Mouse (Mus musculus) limb, embryonic 13.5 days (tissue): ENCODE data around the gene Galp. TPM values are rescaled to one million over a fixed set of nuclear protein-coding genes. Genes with fewer than 3 reads are reported as not detected.
"Not testable (repeated sequence)": the region's sequence is repeated elsewhere in the genome, so short reads cannot be mapped to it uniquely, and the experiment has no call there.

ENCODE experiments used
- ATAC-seq: fragments of 200-750 bp; cut with Nextera tagmentation; 2 replicates; pipeline ENCODE4 v1.8.0; 2017; ENCODE audit warnings: low read depth, moderate number of reproducible peaks, moderate TSS enrichment; ENCODE audit not compliant: low FRiP score
- H3K27ac ChIP-seq: fragments of 300-500 bp; sonication (generic); 2 replicates; pipeline ENCODE4 v1.5.1; 2015; ENCODE audit warnings: inconsistent platforms, mild to moderate bottlenecking, moderate library complexity
- H3K27me3 ChIP-seq: fragments of 300-500 bp; sonication (generic); 2 replicates; pipeline ENCODE4 v1.6.1; 2015; ENCODE audit warnings: mild to moderate bottlenecking, inconsistent platforms
- H3K36me3 ChIP-seq: fragments of 300-500 bp; sonication (generic); 2 replicates; pipeline ENCODE4 v1.6.1; 2015; ENCODE audit warnings: inconsistent platforms, mild to moderate bottlenecking, moderate library complexity
- H3K4me1 ChIP-seq: fragments of 300-500 bp; sonication (generic); 2 replicates; pipeline ENCODE4 v1.6.1; 2015; ENCODE audit warnings: inconsistent platforms
- H3K4me2 ChIP-seq: fragments of 300-500 bp; sonication (generic); replicated peaks from 2 replicates; pipeline ENCODE4 v1.6.1; 2015; ENCODE audit warnings: inconsistent platforms, mild to moderate bottlenecking, moderate library complexity
- H3K4me3 ChIP-seq: fragments of 300-500 bp; sonication (generic); 2 replicates; pipeline ENCODE4 v1.5.1; 2015; ENCODE audit warnings: moderate library complexity, mild to moderate bottlenecking, inconsistent platforms
- H3K9ac ChIP-seq: fragments of 300-500 bp; sonication (generic); 2 replicates; pipeline ENCODE4 v1.6.1; 2015; ENCODE audit warnings: mild to moderate bottlenecking, inconsistent platforms
- H3K9me3 ChIP-seq: fragments of 300-500 bp; sonication (generic); 2 replicates; pipeline ENCODE4 v1.6.1; 2016; ENCODE audit warnings: inconsistent platforms
- WGBS: fragments of 180-500 bp; shearing (Covaris S2); methylation state at CpG from one replicate; pipeline ENCODE4 v1.1.7; 2015; 5-methylcytosine and 5-hydroxymethylcytosine counted together
- polyA plus RNA-seq: library from polyadenylated mRNA; unstranded; fragments of >200 nt; fragmentation: Nextera tagmentation; extraction: Ambion mirVana; gene quantifications from 2 replicates; pipeline ENCODE4 v1.2.1, GENCODE M21; 2015

Gene Galp
- polyA plus RNA-seq, 1 experiment from 2014 or later: not detected

GRCm38 (mm10) chr7:6183802-6184201, 13.1 kb upstream of the Galp start:
- peaks cover 72% of the 10 kb centered on the region for H3K36me3 ChIP-seq
- no peak overlapping the region for H3K27ac ChIP-seq
- peaks cover 5% of the 10 kb centered on the region; the same call in 1 of the 2 replicates for H3K9me3 ChIP-seq
- no peak overlapping the region for H3K4me3 ChIP-seq
- no peak overlapping the region for H3K4me2 ChIP-seq
- H3K9ac ChIP-seq: no peak overlapping the region
- 96% methylated on average over 19 of the region's 19 CpGs for WGBS
- H3K4me1 ChIP-seq: 0 out of 2 replicates have a peak, but pooled peaks cover 2% of the 10 kb centered on the region
- H3K27me3 ChIP-seq: 0 out of 2 replicates have a peak, but pooled peaks cover 3% of the 10 kb centered on the region
- ATAC-seq: no peak

GRCm38 (mm10) chr7:6184521-6184920, 12.4 kb upstream of the Galp start:
- Histone ChIP-seq H3K4me3 (no peak overlapping the region), H3K36me3 (peaks cover 74% of the 10 kb centered on the region), H3K4me1 (no peaks in the 10 kb centered on the region), H3K9me3 (peaks cover 5% of the 10 kb centered on the region; the same call in 1 of the 2 replicates), H3K9ac (no peak overlapping the region), H3K27ac (no peak overlapping the region), H3K27me3 (peaks cover 11% of the 10 kb centered on the region), H3K4me2 (no peak overlapping the region)
- 79% methylated on average over 8 of the region's 8 CpGs for WGBS
- ATAC-seq: no peak

- Histone ChIP-seq H3K4me3 (no peak overlapping the region), H3K27me3 (peaks cover 13% of the 10 kb centered on the region), H3K9me3 (peaks cover 5% of the 10 kb centered on the region; the same call in 1 of the 2 replicates), H3K4me1 (no peaks in the 10 kb centered on the region), H3K9ac (no peak overlapping the region), H3K36me3 (peaks cover 77% of the 10 kb centered on the region), H3K27ac (no peak overlapping the region), H3K4me2 (no peak overlapping the region)
- 88% methylated on average over 1 of the region's 1 CpGs for WGBS
- ATAC-seq: no peak
Observed at GRCm38 (mm10) chr7:6185391-6185790, 11.5 kb upstream of the Galp start.

- Histone ChIP-seq H3K4me3 (no peak overlapping the region), H3K4me2 (no peak overlapping the region), H3K9me3 (peaks cover 5% of the 10 kb centered on the region; the same call in 1 of the 2 replicates), H3K36me3 (peaks cover 82% of the 10 kb centered on the region), H3K27ac (no peak overlapping the region), H3K9ac (no peak overlapping the region), H3K27me3 (peaks cover 13% of the 10 kb centered on the region), H3K4me1 (no peaks in the 10 kb centered on the region)
- ATAC-seq: no peak
- WGBS: 88% methylated on average over 2 of the region's 2 CpGs
Observed at GRCm38 (mm10) chr7:6186176-6186575, 10.7 kb upstream of the Galp start.

GRCm38 (mm10) chr7:6186756-6187155, 10.1 kb upstream of the Galp start:
- Histone ChIP-seq H3K4me3 (no peak overlapping the region), H3K4me2 (no peak overlapping the region), H3K27ac (no peak overlapping the region), H3K9me3 (peaks cover 5% of the 10 kb centered on the region; the same call in 1 of the 2 replicates), H3K27me3 (peaks cover 13% of the 10 kb centered on the region), H3K36me3 (peaks cover 82% of the 10 kb centered on the region), H3K9ac (no peak overlapping the region), H3K4me1 (no peaks in the 10 kb centered on the region)
- WGBS: 86% methylated on average over 2 of the region's 2 CpGs
- no peak for ATAC-seq

GRCm38 (mm10) chr7:6189542-6189941, 7.3 kb upstream of the Galp start:
- no peak overlapping the region for H3K4me3 ChIP-seq
- no peak for ATAC-seq
- no peak overlapping the region for H3K4me2 ChIP-seq
- H3K27me3 ChIP-seq: peaks cover 13% of the 10 kb centered on the region
- WGBS: 41% methylated on average over 45 of the region's 45 CpGs
- H3K9me3 ChIP-seq: peaks cover 5% of the 10 kb centered on the region; the same call in 1 of the 2 replicates
- H3K27ac ChIP-seq: no peak overlapping the region
- no peaks in the 10 kb centered on the region for H3K4me1 ChIP-seq
- peaks cover 61% of the 10 kb centered on the region for H3K36me3 ChIP-seq
- no peak overlapping the region for H3K9ac ChIP-seq

- ATAC-seq: no peak
- Histone ChIP-seq H3K27ac (no peak overlapping the region), H3K27me3 (peaks cover 13% of the 10 kb centered on the region), H3K4me1 (no peaks in the 10 kb centered on the region), H3K4me2 (no peak overlapping the region), H3K4me3 (no peak overlapping the region), H3K9me3 (no peaks in the 10 kb centered on the region), H3K9ac (no peak overlapping the region), H3K36me3 (peaks cover 44% of the 10 kb centered on the region)
- 34% methylated on average over 3 of the region's 3 CpGs for WGBS
Observed at GRCm38 (mm10) chr7:6191376-6191775, 5.5 kb upstream of the Galp start.

GRCm38 (mm10) chr7:6194129-6194528, 2.8 kb upstream of the Galp start:
- 16% methylated on average over 5 of the region's 5 CpGs for WGBS
- Histone ChIP-seq H3K9ac (no peak overlapping the region), H3K4me1 (no peaks in the 10 kb centered on the region), H3K9me3 (no peaks in the 10 kb centered on the region), H3K4me2 (no peak overlapping the region), H3K4me3 (no peak overlapping the region), H3K27me3 (peaks cover 6% of the 10 kb centered on the region), H3K36me3 (peaks cover 17% of the 10 kb centered on the region), H3K27ac (no peak overlapping the region)
- peak; percentile 68; the same call in 1 of the 2 replicates for ATAC-seq

GRCm38 (mm10) chr7:6195777-6196176, 1.1 kb upstream of the Galp start:
- Histone ChIP-seq H3K36me3 (peaks cover under 1% of the 10 kb centered on the region), H3K4me3 (no peak overlapping the region), H3K9me3 (no peaks in the 10 kb centered on the region), H3K27me3 (no peaks in the 10 kb centered on the region), H3K4me2 (no peak overlapping the region), H3K9ac (no peak overlapping the region), H3K4me1 (no peaks in the 10 kb centered on the region), H3K27ac (no peak overlapping the region)
- 46% methylated on average over 2 of the region's 2 CpGs for WGBS
- no peak for ATAC-seq

- Histone ChIP-seq H3K36me3 (no peaks in the 10 kb centered on the region), H3K27me3 (no peaks in the 10 kb centered on the region), H3K9me3 (no peaks in the 10 kb centered on the region), H3K4me2 (no peak overlapping the region), H3K27ac (no peak overlapping the region), H3K4me1 (no peaks in the 10 kb centered on the region), H3K4me3 (no peak overlapping the region), H3K9ac (no peak overlapping the region)
- no peak for ATAC-seq
- WGBS: 72% methylated on average over 3 of the region's 3 CpGs
Observed at GRCm38 (mm10) chr7:6204200-6204599, 7.3 kb downstream of the Galp start.

GRCm38 (mm10) chr7:6213144-6213543, 16.3 kb downstream of the Galp start:
- no peak overlapping the region for H3K9ac ChIP-seq
- no peaks in the 10 kb centered on the region for H3K9me3 ChIP-seq
- H3K4me1 ChIP-seq: no peaks in the 10 kb centered on the region
- no peak overlapping the region for H3K4me3 ChIP-seq
- H3K27ac ChIP-seq: no peak overlapping the region
- WGBS: 42% methylated on average over 5 of the region's 5 CpGs
- no peaks in the 10 kb centered on the region for H3K36me3 ChIP-seq
- no peak overlapping the region for H3K4me2 ChIP-seq
- ATAC-seq: no peak
- H3K27me3 ChIP-seq: no peaks in the 10 kb centered on the region

- WGBS: 74% methylated on average over 4 of the region's 4 CpGs
- not testable (repeated sequence) for ATAC-seq, H3K4me1 ChIP-seq, H3K9ac ChIP-seq, H3K27me3 ChIP-seq, H3K4me2 ChIP-seq, H3K27ac ChIP-seq, H3K36me3 ChIP-seq, H3K4me3 ChIP-seq, H3K9me3 ChIP-seq
Observed at GRCm38 (mm10) chr7:6214691-6215090, 17.8 kb downstream of the Galp start.

- Histone ChIP-seq H3K9me3 (no peaks in the 10 kb centered on the region), H3K36me3 (no peaks in the 10 kb centered on the region), H3K4me1 (no peaks in the 10 kb centered on the region)
Observed at GRCm38 (mm10) chr7:6220147-6220546, 23.3 kb downstream of the Galp start.

More at GRCm38 (mm10) chr7:6220147-6220546, 23.3 kb downstream of the Galp start:
- WGBS: 57% methylated on average over 3 of the region's 3 CpGs
- Histone ChIP-seq H3K9ac (no peak overlapping the region), H3K27me3 (no peaks in the 10 kb centered on the region), H3K27ac (no peak overlapping the region), H3K4me3 (no peak overlapping the region), H3K4me2 (no peak overlapping the region)
- ATAC-seq: no peak
